Comparison of ENCODE assay signal across 8 mouse cellular contexts in the genomic region with DNA sequence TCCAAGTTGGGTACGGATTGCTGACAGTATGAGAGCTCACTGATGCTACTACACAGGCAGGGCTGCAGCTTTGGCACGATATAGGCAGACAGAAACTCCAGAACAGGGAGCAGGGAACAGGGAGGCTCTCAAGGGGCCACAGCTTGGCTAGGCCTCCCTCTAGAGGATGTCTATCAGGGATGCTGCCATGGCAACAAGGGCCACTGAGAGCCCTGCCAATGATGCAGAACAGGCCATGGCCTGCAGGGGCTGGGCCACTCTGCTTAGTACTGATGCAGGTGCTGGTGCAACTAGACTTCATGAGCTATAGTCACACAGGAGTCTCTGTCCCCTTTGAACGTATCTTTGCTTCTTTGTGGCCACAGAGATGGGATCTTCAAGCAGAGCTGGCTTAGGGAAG.
A peak's percentile ranks its signal among the peaks of the same experiment; 100 is the strongest.
DNase-seq lines count a peak whose midpoint lies in the region; ATAC-seq and TF ChIP-seq lines count a peak whose summit lies in the region.

No protein-coding gene starts in this region.

- ATAC-seq in liver, postnatal 0 days, result no peak

- 67% methylated on average over 3 of the region's 3 CpGs for WGBS in hindbrain, embryonic 10.5 days
- WGBS in liver, postnatal 0 days (ENCODE audit: insufficient replicate concordance), result 83% methylated on average over 3 of the region's 3 CpGs

- TF ChIP-seq EP300 in liver, postnatal 0 days (IDR thresholded peaks at IDR 0.05; ENCODE audit: low read depth), result no peak

- peak; percentile 23 to 25 for DNase-seq in cerebellum, adult 18-20 months
- no peak for DNase-seq in cerebellum, adult 8-10 months
- DNase-seq in lung, postnatal 10 days, result peak; percentile 17
- no peak for DNase-seq in lung, postnatal 25 days (ENCODE audit: low spot score)
- peak; percentile 35 for DNase-seq in hindbrain, embryonic 10.5 days (ENCODE audit: low spot score)
- peak; percentile 54 for DNase-seq in testis, postnatal 10 days (ENCODE audit: low spot score)
- no peak for DNase-seq in liver, postnatal 0 days
- no peak for DNase-seq in urinary bladder, postnatal 25 days (ENCODE audit: low spot score)

- no peak for TF ChIP-seq CTCF in liver, postnatal 0 days (IDR thresholded peaks at IDR 0.05; ENCODE audit: low read depth)

- no peaks in the 10 kb centered on the region for H3K9me3 ChIP-seq in hindbrain, embryonic 10.5 days
- H3K9me3 ChIP-seq in liver, postnatal 0 days (ENCODE audit: low read length), result no peaks in the 10 kb centered on the region

- H3K27me3 ChIP-seq in hindbrain, embryonic 10.5 days (ENCODE audit: insufficient read depth, poor library complexity, severe bottlenecking), result no peaks in the 10 kb centered on the region
- no peaks in the 10 kb centered on the region for H3K27me3 ChIP-seq in liver, postnatal 0 days (ENCODE audit: insufficient read depth, low read length)

- H3K36me3 ChIP-seq in hindbrain, embryonic 10.5 days, result peaks cover 89% of the 10 kb centered on the region
- H3K36me3 ChIP-seq in liver, postnatal 0 days (replicated peaks; ENCODE audit: insufficient read depth, low read length), result peaks cover 27% of the 10 kb centered on the region

- no peak overlapping the region for H3K9ac ChIP-seq in liver, postnatal 0 days (replicated peaks)

- H3K4me1 ChIP-seq in hindbrain, embryonic 10.5 days (replicated peaks), result peaks cover 8% of the 10 kb centered on the region
- H3K4me1 ChIP-seq in liver, postnatal 0 days (ENCODE audit: insufficient read depth), result no peaks in the 10 kb centered on the region

- no peak overlapping the region for H3K4me3 ChIP-seq in hindbrain, embryonic 10.5 days
- no peak overlapping the region for H3K4me3 ChIP-seq in liver, postnatal 0 days (ENCODE audit: low read depth, low read length)

- no peak overlapping the region for H3K27ac ChIP-seq in hindbrain, embryonic 10.5 days
- H3K27ac ChIP-seq in liver, postnatal 0 days (ENCODE audit: low read depth), result no peak overlapping the region

- H3K4me2 ChIP-seq in liver, postnatal 0 days (ENCODE audit: low read depth, low read length), result no peak overlapping the region

Comparison
In these comparisons a context has a peak if more than half of its experiments do, and no peak if none do; other contexts are left out.
1. DNase-seq: peak in cerebellum, adult 18-20 months (2 of 2), lung, postnatal 10 days (single experiment), hindbrain, embryonic 10.5 days (single experiment) and testis, postnatal 10 days (single experiment); none in cerebellum, adult 8-10 months (single experiment), lung, postnatal 25 days (single experiment), liver, postnatal 0 days (single experiment) and urinary bladder, postnatal 25 days (single experiment).